Mouse (Mus musculus): ENCODE data around the gene Dtx4.

GRCm38 (mm10) chr19:12439581-12439980 is 61.7 kb downstream of the Dtx4 start:
- TF ChIP-seq CTCF (IDR thresholded peaks at IDR 0.05; ENCODE audit: low read depth, low read length), result no peak
- TF ChIP-seq EP300 (IDR thresholded peaks at IDR 0.05; ENCODE audit: insufficient read depth, low read depth, low read length), result no peak
